Mouse (Mus musculus) retina, adult 2 months (tissue): ENCODE measurements around the gene Nt5c1a.

Experiments used
- DNase-seq: peaks from one replicate; pipeline ENCODE4 v3.0.0-alpha.2; 2012; ENCODE audit warnings: low read depth, low spot score

The Nt5c1a gene

DNA sequence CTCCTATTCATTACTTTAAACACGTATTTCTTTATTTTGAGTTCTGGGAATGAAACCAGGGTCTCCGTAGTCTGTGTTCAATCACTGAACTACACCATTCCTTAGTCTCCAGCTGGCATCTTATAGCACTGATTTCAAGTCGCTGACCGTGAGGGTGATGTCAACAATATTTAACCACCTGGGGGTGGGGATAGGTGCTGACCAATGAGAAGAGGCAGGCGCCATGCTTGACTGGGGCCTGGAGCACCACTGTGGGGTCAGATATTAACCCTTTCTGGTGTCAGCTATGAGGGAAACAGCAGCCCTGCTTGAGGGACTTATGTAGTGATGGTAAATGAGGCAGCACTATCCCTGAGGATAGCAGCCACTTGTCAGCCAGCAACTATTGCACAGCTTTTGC, 10.1 kb downstream of the Nt5c1a start:
- no peak for DNase-seq

DNA sequence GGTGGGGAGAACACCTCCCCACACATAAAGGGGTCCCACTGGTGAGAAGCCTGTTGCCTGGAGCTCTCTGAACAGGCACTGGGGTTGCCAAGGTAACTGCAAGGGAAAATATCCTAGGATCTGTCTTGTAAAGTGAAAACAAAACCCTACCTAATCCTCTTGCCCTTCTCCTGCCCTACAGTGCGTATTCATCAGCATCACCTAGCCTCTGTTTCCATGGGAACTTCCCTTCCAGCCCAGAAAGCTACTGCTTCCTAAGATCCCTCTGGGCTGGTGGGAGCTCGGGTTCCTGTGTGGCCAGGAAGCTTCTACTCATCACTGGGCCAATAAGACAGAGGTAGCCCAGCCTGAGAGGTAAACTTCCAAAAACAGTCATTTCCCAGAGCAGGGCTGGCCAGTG, 11.0 kb downstream of the Nt5c1a start:
- DNase-seq, result no peak

DNA sequence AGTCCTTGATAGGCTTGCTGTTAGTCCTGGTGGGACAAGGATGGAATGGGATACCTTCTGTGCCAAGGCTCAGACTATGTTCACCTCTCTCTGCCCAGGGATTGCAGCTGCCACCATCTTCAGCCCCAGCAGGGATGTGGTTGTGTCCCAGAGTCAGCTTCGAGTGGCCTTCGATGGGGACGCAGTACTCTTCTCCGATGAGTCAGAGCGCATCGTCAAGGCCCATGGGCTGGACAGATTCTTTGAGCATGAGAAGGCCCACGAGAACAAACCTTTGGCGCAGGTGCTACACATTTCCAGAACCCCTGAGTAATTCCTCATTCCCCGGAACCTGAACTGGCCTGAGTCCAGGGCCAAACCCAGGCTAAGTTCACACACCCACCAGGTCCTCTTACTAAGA, 12.7 kb downstream of the Nt5c1a start:
- DNase-seq, result no peak

DNA sequence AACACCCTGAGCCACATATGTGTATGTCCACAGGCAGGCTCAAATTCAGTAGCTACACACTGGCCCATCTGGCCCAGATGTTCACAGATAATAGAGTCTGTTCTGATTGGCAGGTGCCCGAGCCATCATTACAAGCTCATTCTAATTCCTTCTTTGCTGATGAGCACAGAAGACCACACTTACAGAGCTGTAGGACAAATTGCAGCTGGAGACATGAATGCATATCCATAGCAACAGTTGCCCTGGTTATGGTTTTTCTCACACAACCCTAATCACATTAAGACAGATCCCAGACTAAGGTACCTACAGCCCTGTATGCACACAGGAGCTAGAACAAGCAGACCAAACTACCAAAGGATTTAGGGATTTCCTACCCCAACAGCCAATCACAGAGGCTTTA, 14.1 kb downstream of the Nt5c1a start:
- no peak for DNase-seq

DNA sequence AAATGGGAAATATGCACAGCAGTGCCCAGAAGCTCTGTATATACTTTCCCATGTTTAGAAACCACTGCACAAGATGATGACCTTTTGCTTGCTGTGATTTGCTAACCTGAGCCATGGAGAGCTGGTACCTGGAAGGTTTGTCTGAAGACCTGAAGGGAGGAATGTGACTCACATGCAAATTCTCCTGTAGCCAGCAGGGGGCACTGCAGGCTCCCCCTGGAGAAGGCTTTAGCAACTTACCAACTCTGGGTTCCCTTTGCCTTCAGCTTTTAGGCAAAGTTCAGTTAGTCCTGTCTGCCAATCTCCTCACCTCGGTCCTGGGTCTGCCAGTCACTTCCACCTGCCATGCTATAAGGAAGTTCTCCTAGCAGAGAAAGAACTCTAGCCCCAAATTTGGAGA, 15.5 kb downstream of the Nt5c1a start:
- DNase-seq, result no peak

DNA sequence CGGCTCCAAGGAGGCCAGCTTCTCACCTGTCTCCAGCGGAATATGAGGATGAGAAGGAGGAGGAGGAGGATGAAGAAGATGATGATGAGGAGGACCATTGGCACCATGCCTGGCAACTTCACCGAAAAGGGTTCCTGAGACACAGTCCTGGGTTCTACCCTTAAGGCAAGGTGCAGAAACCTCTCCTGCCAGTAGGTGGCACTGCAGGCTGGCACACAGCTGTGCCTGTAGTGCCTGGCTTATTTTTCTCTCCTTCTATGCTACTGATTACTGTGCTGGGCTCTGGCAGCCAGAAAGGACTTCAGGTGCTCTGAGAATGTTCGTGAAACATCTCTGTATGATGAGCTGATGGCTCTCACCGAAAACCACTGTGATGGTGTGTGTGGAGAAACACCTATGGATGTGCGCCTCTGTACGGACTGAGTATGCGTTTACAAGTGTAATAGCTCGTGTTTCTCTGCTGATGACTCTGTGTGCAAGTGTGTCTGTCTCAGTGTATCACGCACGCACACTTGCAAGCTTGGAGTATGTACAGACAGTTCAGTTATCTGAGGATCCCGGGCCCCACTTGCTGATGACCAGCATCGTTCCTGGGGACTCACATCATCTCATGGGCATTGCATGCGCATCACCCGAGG, 18.5 kb downstream of the Nt5c1a start:
- no peak for DNase-seq

DNA sequence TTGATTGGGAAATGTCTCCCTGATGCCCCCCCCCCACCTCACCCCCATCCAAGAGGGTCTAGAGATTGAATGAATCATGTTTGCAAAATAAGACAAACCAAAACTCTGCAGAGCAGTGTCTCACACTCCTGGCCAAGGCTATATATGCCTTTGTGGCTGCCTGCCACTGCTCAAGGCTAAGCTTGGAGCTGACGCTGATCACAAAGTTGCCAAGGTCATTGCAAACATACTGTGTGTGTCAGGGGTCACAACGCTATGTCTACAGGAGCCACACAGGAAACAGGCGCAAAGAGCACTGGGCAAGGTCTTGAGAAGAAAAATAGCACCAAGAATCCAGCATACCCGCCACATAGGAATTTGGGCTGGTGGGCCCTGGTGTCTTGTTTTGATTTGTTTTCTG, 19.3 kb downstream of the Nt5c1a start:
- no peak for DNase-seq

DNA sequence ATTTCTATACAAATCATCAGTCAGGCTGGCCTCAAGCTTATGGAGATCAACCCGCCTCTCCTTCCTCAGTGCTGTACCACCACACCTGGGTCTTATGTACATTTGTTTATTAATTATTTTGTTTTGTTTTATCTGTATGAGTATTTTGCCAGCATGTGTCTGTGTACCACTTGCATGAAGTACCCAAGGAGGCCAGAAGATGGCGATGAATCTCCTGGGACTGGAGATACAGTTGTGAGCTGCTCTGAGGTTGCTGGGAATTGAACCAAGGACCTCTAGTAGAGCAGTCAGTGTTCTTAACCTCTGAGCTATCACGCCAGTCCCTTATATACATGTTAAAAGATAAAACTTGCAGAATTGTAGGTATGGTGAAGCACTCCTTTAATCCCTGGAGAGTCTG, 22.0 kb downstream of the Nt5c1a start:
- no peak for DNase-seq

DNA sequence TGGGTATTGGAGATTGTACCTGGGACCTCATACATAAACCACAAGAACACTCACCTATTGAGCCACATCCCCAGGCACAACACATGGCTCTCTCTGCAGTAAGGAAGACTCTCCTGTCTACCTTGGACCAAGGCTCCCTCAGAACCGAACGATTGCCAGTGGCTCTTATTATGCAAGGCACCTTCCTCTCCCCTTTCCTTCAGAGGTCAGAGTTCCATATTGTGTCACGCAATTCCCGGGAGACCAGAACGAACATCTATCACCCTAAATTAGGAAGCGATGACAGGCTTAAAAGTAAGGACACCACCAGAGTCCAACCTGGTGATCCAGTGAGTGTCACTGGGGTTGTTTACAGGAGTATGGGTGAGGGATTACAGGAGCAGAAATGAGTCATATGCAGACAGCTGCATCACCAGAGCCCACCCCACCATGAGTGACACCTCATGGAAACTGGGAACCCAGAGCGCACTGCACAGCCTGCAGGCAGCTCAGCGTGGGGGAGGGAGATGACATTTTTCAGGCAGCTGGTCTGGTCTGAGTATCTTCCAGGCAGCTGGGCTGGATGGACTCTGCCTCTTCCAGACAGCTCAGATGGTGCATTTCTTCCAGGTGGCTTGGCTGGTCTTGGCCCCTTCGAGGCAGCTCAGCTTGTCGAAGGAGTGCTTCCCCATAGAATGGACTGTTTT, 24.6 kb downstream of the Nt5c1a start:
- no peak for DNase-seq

DNA sequence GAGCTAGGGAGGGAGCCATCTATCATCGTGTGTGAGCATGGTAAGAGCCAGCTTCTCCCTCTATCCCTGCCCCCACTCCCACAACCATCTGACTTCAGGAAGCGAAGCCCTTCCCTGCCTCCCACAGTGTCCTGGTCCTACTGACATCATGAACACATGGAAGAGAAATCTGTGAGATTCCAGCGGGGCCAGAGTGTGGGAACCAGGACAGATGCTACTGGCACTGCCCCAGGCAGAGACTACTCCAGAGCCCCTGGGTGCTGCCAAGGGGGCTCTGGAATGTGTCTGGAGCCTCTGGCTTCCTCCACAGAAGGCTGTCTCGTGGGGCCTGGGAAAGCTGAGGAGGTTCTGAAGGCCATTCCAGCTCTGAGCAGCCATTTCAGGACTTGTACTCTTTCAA, 26.4 kb downstream of the Nt5c1a start:
- DNase-seq, result no peak

DNA sequence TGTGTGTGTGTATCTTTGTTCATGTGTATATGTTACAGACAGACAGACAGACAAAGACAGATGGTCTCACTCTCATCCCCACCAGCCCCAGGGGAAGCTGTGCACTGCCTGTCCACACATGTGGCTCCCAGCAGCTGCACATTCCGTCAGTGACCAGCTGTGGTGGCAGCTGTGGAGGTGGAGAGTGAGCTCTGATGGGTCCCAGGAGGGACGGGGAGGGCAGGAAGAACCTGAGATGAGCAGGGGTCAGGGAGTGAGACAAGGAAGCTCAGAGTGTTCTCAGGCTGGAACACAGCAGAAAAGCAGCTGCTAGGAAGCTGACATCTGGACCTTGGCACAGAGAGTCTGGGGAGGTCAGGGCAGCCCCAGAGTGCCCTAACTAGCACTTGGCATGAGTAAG, 27.0 kb downstream of the Nt5c1a start:
- no peak for DNase-seq

DNA sequence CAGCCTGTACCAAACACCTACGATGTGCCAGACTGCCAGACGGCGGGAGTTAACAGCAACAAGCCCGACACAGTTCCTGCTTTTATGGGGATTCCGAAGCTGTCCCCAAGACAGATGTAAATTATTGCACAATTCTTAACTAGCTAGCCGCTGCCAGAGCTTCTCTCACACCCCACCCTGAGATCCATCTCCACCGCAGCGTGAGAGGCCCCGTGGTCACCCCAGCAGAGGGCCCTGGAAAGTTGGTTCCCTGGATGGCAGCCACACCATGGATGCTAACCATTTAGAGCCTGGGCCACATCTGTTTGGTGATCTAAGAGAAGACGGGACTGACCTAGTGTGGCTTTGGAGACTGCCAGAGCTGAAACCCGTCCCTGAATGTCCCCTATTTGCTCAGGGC, 27.9 kb downstream of the Nt5c1a start:
- no peak for DNase-seq

DNA sequence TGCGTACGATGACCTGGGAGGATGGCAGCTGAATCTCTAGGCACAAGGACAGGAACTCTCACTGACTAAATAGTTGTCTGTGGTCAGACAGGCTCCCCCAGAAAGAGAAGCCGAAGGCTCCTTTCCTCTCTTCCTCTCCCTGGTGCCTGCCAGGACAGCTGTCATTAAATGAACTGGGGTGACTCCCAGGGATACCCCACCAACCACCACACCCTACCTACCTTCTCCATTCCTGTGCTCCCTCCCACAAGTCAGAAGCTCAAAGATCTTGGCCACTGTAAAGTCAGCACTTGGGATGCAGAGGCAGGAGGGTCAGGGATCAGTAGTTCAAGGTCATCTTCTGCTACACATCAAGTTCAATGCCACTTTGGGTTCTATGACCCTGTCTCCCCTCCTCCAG, 31.5 kb downstream of the Nt5c1a start:
- DNase-seq, result no peak

DNA sequence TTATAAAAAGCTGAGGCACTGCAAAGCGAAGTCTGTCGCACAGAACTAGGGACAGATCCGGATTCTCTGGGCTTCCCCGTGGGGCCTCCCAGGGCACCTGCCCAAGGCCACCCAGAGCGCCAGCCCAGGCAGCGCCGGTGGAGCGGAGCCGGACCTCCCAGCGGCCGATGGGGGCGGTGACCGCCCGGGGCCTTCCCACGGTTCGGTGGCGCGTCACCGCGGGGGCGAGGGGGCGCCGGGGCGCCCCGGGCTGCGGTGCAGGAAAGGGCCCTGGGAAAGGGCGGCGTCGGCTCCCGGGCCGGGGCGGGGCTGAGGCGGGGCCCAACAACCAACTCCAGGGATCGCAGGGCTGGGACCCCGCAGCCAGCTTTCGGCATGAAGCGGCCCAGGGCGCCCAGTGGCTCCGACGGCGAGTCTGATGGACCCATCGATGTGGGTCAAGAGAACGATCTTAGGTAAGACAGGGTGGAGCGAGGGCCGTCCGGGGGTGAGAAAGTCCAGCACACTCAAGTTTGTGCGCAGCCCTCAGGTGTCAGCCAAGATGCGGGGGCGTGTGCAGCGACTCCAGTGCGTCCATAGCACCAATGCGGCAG, 32.3 kb downstream of the Nt5c1a start, which contains the start of gene Heyl:
Heyl (plus strand) TSS at position 65 of the 593 bp plus-strand sequence.
- no peak for DNase-seq

DNA sequence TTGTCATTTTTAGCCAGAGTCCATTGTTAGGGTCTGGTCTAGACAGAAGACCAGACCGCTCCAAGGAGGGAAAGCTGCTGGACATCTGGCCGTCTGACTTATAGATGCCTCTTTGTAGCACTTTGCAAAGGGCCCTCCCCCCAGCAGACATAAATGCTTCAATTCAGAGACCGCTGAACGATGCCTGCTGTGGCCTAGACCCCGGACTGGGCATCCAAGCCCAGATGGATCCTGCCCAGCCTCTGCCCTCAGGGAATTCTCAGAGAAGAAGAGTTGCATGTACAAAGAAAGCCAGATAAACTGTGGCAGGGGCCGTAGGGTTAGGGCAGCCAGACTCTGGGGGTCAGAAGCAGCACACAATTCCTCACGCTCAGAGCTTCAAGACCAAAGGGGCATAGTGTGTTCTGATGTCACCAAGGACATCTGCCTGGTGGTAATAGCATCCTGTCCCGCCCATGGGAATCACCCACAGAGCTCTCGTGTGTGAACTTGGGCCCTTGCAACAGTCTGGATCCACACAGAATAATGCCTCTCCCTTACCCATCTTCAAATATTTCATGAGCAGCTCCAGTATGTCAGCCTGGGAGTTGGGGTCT, 34.6 kb downstream of the Nt5c1a start:
- DNase-seq, result no peak

DNA sequence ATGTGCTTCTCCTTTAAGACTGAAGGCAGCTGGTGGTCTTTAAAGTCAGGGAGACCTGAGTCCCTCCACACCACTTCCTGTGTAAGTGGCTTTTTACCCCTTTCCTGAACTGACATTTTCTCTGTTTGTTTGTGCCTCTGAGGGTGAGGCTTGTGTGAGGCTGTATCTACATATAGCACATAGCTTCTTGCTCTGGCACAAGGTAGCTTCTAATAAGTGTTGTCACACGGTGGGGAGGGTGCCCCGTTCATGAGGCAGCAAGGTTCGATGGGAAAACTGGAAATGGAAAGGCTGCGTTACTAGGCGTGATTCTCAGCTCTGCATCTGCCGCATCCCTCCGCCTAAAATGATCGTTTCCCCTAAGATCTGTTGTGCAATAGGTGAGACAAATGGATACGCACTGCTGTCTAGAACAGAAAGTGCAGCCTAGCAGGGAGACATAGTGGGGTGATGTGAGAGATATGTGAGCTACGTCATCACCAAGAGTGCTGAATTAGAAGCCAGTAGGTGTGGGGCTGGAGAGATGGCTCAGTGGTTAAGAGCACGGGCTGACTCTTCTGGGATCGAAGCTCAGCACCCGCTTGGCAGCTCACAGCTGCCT, 35.2 kb downstream of the Nt5c1a start:
- no peak for DNase-seq

DNA sequence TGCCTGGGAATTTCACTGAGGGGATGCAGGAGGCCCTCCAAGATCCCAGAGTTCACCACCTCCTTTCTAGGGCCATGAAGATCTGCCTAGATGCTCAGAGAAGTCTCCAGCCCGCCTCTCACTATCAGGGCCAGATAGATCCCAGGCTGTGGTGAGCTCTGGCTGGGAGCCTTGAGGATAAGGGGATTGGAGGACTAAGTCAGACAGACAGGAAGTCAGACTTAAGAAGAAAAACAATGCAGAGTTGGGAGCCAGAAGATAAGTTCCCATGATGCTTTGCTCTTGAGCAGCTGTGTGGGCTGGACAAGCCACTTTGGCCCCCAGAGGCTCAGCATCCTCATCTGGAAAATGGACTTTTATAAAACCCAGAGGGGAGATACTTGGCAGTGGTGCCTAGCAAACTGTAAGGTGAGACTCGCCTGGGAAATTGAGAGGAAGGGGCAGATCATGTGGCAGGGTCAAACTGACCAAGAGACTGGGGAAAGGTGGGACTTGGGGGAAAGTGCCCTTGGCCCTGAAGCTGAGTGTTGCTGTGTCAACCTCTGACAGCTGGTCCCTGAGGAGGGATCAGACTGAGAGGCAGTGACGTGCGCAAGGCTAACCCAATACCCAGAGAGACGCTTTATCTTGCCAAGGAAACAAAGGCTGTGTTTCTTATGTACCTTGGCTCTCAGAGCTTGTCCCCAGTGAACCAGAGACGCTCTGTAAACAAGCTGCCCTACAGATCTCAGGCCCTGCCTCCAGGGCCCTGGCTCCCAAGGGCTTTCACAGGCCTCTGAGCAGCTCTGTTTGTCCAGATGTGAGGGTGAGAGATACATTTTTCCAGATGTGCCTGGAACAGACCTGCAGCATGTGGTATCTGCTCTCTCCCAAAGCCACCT, 36.3 kb downstream of the Nt5c1a start:
- no peak for DNase-seq

DNA sequence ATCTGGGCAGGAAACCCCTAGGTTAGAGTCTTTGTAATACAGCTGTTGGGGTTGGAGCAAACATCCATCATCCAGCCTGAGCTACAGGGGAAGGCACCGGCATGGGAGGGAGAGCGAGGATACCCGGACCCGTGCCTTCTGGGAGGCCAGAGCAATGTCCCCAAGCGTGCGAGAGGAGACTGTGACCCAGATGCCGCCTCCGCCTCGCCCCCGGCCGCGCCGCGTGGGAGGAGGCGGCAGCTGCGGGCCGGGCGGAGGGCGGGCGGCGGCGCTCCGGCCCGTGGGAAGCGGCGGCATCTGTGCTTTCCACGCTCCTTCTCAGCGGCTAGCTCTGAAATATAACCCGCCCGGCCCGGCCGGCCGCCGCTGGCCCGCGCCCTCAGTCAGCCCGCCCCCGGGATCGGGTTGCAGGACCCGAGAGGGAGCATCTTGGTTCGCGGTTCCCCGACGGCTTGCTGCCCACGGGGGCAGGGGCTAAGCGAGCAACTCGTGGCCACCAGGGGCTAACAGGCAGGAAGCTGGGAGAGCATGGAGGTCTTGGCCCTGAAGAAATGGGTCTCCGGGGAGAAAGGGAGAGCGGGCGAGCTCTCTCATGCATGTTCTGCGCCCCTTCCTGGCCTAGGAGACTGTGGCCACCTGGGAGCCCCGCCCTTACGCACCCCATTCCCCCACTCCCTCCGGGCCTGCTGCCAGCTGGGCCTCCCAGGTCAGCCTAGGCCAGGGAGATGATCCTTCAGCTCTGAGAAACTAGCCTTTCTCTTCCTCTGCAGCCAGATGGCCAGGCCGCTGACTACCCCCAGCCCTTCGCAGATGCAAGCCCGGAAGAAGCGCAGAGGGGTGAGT, 38.3 kb downstream of the Nt5c1a start:
- no peak for DNase-seq

DNA sequence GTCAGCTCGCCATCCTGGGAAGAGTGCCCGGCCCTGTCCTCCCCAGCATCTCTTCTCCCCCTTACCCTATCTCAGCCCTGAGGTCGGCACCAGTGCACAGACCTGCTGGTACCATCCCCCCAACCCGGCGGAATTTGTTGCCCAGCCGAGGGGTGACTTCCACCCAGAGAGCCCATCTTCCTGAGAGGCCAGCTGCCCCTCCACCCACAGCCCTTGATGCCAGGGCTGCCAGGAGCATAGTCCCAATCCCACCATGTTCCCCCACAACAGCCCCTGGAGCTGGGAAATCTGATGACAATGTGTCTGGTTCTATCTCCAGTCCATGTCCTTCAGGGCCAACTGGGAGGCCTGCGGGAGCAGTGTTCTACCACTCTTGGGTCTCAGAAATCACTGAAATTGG, 44.9 kb downstream of the Nt5c1a start:
- DNase-seq, result no peak

DNA sequence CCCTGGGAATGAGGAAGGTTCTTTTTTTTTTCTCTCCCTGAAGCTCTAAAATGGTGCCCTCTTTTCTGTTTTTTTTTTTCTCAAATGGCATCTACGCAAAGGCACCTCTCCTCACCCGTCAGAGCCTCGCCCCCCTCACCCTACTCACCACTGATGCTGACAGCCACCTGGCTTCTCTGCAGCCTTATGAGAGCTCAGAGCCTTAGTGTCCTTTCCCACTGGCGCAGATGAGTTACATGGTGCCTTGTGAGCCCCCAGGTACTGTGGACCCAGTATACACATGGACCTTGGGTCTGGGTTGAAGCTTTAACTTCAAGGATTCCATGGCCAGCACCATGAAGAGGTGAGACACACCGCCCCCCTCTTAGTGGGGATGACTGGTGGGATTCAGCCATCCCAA, 45.3 kb downstream of the Nt5c1a start:
- no peak for DNase-seq
